Mouse (Mus musculus): ENCODE results near the gene Sycp2l. TPM values are rescaled to one million over a fixed set of nuclear protein-coding genes. Genes with fewer than 3 reads are reported as not detected.

The Sycp2l gene
- polyA plus RNA-seq, 1 experiment from 2014 or later, result not detected

DNA sequence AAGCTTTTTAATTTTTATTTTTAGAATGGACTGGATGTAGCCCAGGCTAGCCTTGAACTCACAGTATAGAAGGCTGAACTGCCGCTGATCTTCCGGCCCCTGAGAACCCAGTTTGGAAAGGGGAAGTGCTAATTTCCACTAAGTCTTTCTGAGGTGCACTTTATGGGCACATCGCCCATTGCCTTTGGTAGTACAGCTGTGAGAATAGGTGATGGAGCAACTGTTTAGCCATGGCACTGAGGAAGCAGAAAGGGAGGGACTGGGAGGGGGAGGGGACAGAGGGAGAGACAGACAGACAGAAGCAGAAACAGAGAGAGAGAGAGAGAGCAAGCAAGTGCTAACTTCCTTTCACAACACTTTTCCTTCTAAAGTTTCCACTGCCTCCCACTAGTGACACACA, 29.6 kb upstream of the Sycp2l start:
- ATAC-seq (ENCODE audit: low FRiP score) (no peak), DNase-seq (ENCODE audit: low spot score) (no peak)
- Histone ChIP-seq H3K9me3 (ENCODE audit: control insufficient read depth, low read length) (no peaks in the 10 kb centered on the region), H3K36me3 (replicated peaks; ENCODE audit: control insufficient read depth, insufficient read depth) (no peaks in the 10 kb centered on the region), H3K4me3 (replicated peaks; ENCODE audit: low read length) (no peak overlapping the region), H3K4me2 (replicated peaks) (no peak overlapping the region), H3K27me3 (ENCODE audit: control insufficient read depth, insufficient read depth, low read length) (peaks cover 3% of the 10 kb centered on the region), H3K9ac (no peak overlapping the region), H3K4me1 (replicated peaks; ENCODE audit: control insufficient read depth, insufficient read depth, low read length) (no peaks in the 10 kb centered on the region), H3K27ac (no peak overlapping the region)
- 99% methylated on average over 3 of the region's 3 CpGs for WGBS

DNA sequence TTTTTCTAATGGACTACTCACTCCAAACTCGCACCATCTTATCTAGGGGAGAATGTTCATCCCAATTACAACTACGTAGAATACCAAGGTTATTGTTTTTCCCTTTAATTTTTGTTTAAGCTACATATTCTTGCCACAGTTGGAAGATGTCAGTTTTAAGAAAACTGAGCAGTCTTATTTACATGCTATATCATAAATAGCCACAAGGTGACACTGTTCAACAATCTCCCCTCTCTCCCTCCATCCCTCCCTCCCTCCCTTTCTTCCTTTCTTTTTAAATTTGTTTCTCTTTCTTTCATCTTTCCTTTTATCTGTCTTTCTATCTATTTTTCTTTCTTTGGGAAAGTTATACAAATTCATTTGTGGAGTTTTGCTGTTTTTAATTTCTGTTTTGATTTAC, 29.0 kb upstream of the Sycp2l start:
- no peaks in the 10 kb centered on the region for H3K36me3 ChIP-seq (replicated peaks; ENCODE audit: control insufficient read depth, insufficient read depth)
- ATAC-seq (ENCODE audit: low FRiP score) (no peak), DNase-seq (ENCODE audit: low spot score) (peak; percentile 66)
- H3K4me3 ChIP-seq (replicated peaks; ENCODE audit: low read length), result no peak overlapping the region
- H3K4me2 ChIP-seq (replicated peaks), result no peak overlapping the region
- no peak overlapping the region for H3K9ac ChIP-seq
- no peaks in the 10 kb centered on the region for H3K4me1 ChIP-seq (replicated peaks; ENCODE audit: control insufficient read depth, insufficient read depth, low read length)
- H3K9me3 ChIP-seq (ENCODE audit: control insufficient read depth, low read length), result no peaks in the 10 kb centered on the region
- H3K27ac ChIP-seq, result no peak overlapping the region
- H3K27me3 ChIP-seq (ENCODE audit: control insufficient read depth, insufficient read depth, low read length), result peaks cover 3% of the 10 kb centered on the region
- WGBS, result 28% methylated on average over 2 of the region's 2 CpGs

DNA sequence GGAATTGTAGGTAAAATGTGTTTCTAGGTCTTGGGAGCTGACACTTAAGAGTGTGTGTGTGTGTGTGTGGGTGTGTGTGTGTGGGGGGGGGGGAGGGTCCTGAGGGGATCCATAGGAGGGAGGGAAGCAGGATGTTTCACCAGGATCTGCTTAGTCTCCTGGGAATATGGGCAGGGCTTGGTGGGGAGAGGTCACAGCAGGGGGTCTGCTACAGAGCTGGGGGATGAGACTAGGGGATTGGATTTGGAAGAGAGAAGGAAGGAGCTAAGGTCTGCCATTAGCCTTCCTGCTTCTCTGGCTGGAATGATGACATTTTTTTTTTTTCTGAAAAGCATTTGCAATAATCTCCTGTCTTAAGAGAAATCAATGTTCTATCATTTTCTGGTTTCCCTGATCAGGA, 25.4 kb upstream of the Sycp2l start:
- Histone ChIP-seq H3K4me1 (replicated peaks; ENCODE audit: control insufficient read depth, insufficient read depth, low read length) (no peaks in the 10 kb centered on the region), H3K4me3 (replicated peaks; ENCODE audit: low read length) (no peak overlapping the region), H3K36me3 (replicated peaks; ENCODE audit: control insufficient read depth, insufficient read depth) (no peaks in the 10 kb centered on the region), H3K27ac (no peak overlapping the region), H3K27me3 (ENCODE audit: control insufficient read depth, insufficient read depth, low read length) (0 out of 2 replicates have a peak, but pooled peaks cover 4% of the 10 kb centered on the region), H3K4me2 (replicated peaks) (no peak overlapping the region), H3K9me3 (ENCODE audit: control insufficient read depth, low read length) (no peaks in the 10 kb centered on the region), H3K9ac (no peak overlapping the region)
- ATAC-seq (ENCODE audit: low FRiP score) (no peak), DNase-seq (ENCODE audit: low spot score) (no peak)

DNA sequence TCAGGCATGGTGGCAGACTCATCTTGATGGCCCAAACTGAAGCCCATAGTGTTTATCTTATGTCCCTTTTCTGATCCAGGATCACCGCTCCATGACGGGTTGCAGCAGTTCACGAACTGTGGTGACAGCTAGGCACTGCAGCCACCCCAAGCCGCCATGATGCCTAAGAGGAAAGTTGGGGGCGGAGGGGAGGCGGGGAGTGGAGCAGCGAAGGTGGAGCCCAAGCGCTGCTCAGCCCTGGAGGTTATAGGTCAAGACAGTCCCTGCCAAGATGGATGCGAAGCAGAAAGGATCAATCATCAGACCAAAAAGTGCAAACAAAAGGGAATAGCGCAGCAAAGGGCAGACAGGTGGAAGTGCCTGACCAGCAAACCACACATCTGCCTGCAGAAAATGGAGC, 22.8 kb upstream of the Sycp2l start:
- 22% methylated on average over 10 of the region's 10 CpGs for WGBS
- no peak for DNase-seq (ENCODE audit: low spot score)
- ATAC-seq (ENCODE audit: low FRiP score), result no peak

DNA sequence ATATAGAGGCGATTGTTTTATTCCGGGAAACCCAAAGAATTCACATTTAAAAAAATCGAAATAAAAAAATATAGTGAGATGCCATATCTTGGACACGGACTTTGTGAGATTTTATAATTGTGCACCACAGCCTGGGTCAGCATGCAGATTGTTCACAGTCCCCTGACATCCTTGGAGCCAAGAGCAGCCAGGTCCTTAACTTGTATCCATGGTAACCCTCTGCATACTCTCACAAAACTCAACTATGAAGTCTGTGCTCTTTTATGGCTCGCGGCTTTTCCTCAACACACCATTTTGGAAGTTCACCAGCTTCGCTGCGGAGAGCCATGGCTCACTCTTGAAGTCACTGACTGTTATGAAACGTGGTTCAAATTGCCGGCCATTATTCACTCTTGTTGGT, 19.9 kb upstream of the Sycp2l start:
- ATAC-seq (ENCODE audit: low FRiP score) (no peak), DNase-seq (ENCODE audit: low spot score) (no peak)
- H3K36me3 ChIP-seq (replicated peaks; ENCODE audit: control insufficient read depth, insufficient read depth), result no peaks in the 10 kb centered on the region
- no peak overlapping the region for H3K9ac ChIP-seq
- no peak overlapping the region for H3K4me3 ChIP-seq (replicated peaks; ENCODE audit: low read length)
- 0 out of 2 replicates have a peak, but pooled peaks cover 4% of the 10 kb centered on the region for H3K27me3 ChIP-seq (ENCODE audit: control insufficient read depth, insufficient read depth, low read length)
- H3K4me1 ChIP-seq (replicated peaks; ENCODE audit: control insufficient read depth, insufficient read depth, low read length), result no peaks in the 10 kb centered on the region
- no peak overlapping the region for H3K4me2 ChIP-seq (replicated peaks)
- H3K9me3 ChIP-seq (ENCODE audit: control insufficient read depth, low read length), result no peaks in the 10 kb centered on the region
- no peak overlapping the region for H3K27ac ChIP-seq
- WGBS, result 69% methylated on average over 10 of the region's 10 CpGs

More for the DNA sequence above, 22.8 kb upstream of the Sycp2l start:
- Histone ChIP-seq H3K9me3 (ENCODE audit: control insufficient read depth, low read length) (no peaks in the 10 kb centered on the region), H3K36me3 (replicated peaks; ENCODE audit: control insufficient read depth, insufficient read depth) (no peaks in the 10 kb centered on the region), H3K9ac (no peak overlapping the region), H3K27me3 (ENCODE audit: control insufficient read depth, insufficient read depth, low read length) (0 out of 2 replicates have a peak, but pooled peaks cover 4% of the 10 kb centered on the region), H3K4me3 (replicated peaks; ENCODE audit: low read length) (no peak overlapping the region), H3K4me2 (replicated peaks) (peak overlapping the region; percentile 17; the same call in 1 of the 2 replicates), H3K4me1 (replicated peaks; ENCODE audit: control insufficient read depth, insufficient read depth, low read length) (no peaks in the 10 kb centered on the region), H3K27ac (no peak overlapping the region)

DNA sequence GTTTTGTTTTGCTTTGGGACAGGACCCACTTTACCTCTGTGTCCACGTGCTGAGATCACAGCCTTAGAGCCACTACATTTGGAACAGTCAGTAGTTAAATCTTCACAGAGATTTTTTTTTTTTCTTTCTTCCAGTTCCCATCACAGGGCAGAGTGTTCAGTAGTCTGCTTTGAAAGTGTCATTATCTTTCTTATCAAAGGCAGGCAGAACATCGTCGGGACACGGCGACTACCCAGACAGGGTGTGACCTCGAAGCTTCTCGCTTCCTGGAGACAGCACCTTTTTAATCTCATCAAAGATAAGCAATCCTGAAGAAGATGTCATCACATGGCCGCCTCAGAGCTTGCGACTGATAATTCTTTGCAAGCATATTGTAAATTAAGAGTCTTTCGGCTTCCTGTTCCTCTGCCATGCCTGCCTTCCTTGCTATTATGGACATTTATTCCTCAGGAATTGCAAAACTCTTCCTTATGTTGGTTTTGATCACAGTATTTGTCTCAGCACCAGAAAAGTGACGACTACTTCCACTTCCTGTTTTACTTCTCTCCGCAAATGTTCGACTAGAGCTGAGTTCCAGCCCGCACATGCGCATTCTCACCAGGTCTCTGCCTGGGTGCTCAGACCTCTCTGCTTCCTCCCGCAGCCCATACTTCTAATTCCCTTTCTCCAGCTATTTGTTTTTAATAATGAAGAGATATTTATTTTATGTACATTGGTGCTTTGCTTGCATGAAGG, 16.6 kb upstream of the Sycp2l start:
- Histone ChIP-seq H3K27me3 (ENCODE audit: control insufficient read depth, insufficient read depth, low read length) (no peaks in the 10 kb centered on the region), H3K4me3 (replicated peaks; ENCODE audit: low read length) (no peak overlapping the region)
- 85% methylated on average over 16 of the region's 16 CpGs for WGBS

DNA sequence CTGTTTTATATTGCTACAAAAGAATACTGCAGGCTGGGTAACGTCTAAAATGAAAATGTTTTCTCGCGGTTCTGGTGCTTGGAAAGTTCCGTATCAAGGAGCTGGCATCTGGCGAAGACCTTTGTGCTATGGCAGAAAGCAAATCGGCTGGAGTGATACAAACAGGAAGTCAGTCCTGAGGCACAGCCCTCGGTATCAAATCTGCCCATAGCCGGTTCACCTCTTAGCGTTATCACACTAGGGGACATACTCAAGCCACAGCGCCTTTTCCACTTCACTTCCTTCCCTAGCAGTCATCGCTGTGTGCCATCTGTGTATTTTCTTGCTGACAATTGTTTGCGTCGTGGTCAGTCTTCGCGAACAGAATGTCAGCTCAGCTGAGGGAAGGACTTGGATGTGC, 15.8 kb upstream of the Sycp2l start:
- DNase-seq (ENCODE audit: low spot score) (no peak), ATAC-seq (ENCODE audit: low FRiP score) (no peak)
- H3K27me3 ChIP-seq (ENCODE audit: control insufficient read depth, insufficient read depth, low read length), result no peaks in the 10 kb centered on the region
- H3K9me3 ChIP-seq (ENCODE audit: control insufficient read depth, low read length), result no peaks in the 10 kb centered on the region
- no peaks in the 10 kb centered on the region for H3K36me3 ChIP-seq (replicated peaks; ENCODE audit: control insufficient read depth, insufficient read depth)
- no peak overlapping the region for H3K4me2 ChIP-seq (replicated peaks)
- 88% methylated on average over 15 of the region's 15 CpGs for WGBS
- H3K4me1 ChIP-seq (replicated peaks; ENCODE audit: control insufficient read depth, insufficient read depth, low read length), result no peaks in the 10 kb centered on the region
- no peak overlapping the region for H3K9ac ChIP-seq
- H3K4me3 ChIP-seq (replicated peaks; ENCODE audit: low read length), result no peak overlapping the region
- H3K27ac ChIP-seq, result no peak overlapping the region

More for the DNA sequence above, 16.6 kb upstream of the Sycp2l start:
- ATAC-seq (ENCODE audit: low FRiP score), result no peak
- H3K27ac ChIP-seq, result no peak overlapping the region
- no peak overlapping the region for H3K4me2 ChIP-seq (replicated peaks)
- no peak for DNase-seq (ENCODE audit: low spot score)
- no peaks in the 10 kb centered on the region for H3K4me1 ChIP-seq (replicated peaks; ENCODE audit: control insufficient read depth, insufficient read depth, low read length)
- H3K9ac ChIP-seq, result no peak overlapping the region
- no peaks in the 10 kb centered on the region for H3K36me3 ChIP-seq (replicated peaks; ENCODE audit: control insufficient read depth, insufficient read depth)
- no peaks in the 10 kb centered on the region for H3K9me3 ChIP-seq (ENCODE audit: control insufficient read depth, low read length)

DNA sequence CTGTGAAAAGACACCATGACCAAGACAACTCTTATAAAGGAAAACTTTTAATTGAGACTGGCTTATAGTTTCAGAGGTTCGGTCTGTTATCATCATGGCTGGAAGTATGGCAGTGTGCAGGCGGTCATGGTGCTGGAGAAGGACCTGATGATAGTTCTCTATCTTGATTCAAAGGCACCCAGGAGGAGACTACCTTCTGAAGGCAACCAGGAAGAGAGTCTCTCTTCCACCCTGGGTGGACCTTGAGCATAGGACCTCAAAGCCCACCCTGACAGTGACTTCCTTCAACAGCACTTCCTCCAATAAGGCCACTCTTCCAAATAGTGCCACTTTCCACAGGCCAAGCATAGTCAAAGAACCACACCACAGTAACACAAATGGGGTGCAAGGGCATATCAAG, 14.1 kb upstream of the Sycp2l start:
- Histone ChIP-seq H3K9me3 (ENCODE audit: control insufficient read depth, low read length) (no peaks in the 10 kb centered on the region), H3K4me1 (replicated peaks; ENCODE audit: control insufficient read depth, insufficient read depth, low read length) (no peaks in the 10 kb centered on the region), H3K9ac (no peak overlapping the region), H3K4me2 (replicated peaks) (no peak overlapping the region), H3K4me3 (replicated peaks; ENCODE audit: low read length) (no peak overlapping the region), H3K36me3 (replicated peaks; ENCODE audit: control insufficient read depth, insufficient read depth) (no peaks in the 10 kb centered on the region), H3K27ac (no peak overlapping the region), H3K27me3 (ENCODE audit: control insufficient read depth, insufficient read depth, low read length) (no peaks in the 10 kb centered on the region)
- no peak for DNase-seq (ENCODE audit: low spot score)
- WGBS, result 91% methylated on average over 2 of the region's 2 CpGs
- no peak for ATAC-seq (ENCODE audit: low FRiP score)

DNA sequence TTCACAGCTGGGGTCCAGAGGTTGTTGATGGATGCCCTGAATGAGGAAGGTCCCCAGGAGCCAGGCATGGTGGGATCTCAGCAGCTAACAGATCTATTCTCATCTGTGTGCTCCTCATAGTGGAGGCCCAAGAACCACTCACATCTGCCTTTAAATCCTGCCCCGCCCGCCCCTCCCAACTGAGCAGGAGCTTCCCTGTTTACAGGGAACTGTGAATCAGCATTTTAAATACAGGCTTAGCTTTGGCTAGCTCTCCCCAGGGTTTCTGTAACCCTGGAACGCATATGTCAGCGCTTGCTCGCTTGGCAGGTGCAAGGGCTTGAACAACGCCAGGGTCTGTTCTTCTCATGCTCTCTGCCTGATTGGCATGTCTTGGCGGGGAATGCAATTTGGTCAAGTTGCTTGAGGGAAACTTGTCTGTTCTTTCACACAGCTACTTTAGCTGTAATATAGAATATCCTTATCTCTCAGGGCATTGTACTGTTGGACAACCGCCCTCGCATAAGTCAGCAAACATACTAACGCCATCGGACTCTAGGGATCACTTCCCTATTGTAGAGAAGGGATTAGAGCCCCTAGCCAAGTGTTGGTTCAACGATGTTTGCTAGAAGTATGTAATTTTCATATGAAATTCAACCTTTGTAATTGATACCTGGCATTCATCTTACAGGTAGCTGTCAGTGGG, 10.1 kb upstream of the Sycp2l start:
- Histone ChIP-seq H3K36me3 (replicated peaks; ENCODE audit: control insufficient read depth, insufficient read depth) (no peaks in the 10 kb centered on the region), H3K27ac (no peak overlapping the region), H3K9me3 (ENCODE audit: control insufficient read depth, low read length) (no peaks in the 10 kb centered on the region), H3K9ac (no peak overlapping the region), H3K27me3 (ENCODE audit: control insufficient read depth, insufficient read depth, low read length) (no peaks in the 10 kb centered on the region), H3K4me2 (replicated peaks) (no peak overlapping the region), H3K4me3 (replicated peaks; ENCODE audit: low read length) (no peak overlapping the region), H3K4me1 (replicated peaks; ENCODE audit: control insufficient read depth, insufficient read depth, low read length) (no peaks in the 10 kb centered on the region)
- 77% methylated on average over 12 of the region's 12 CpGs for WGBS
- no peak for DNase-seq (ENCODE audit: low spot score)
- ATAC-seq (ENCODE audit: low FRiP score), result no peak

Measured in hindbrain, embryonic 14.5 days (tissue).